Mouse (Mus musculus) intestine, embryonic 15.5 days (tissue): ENCODE results near the gene Washc3. TPM values are rescaled to one million over a fixed set of nuclear protein-coding genes. Genes with fewer than 3 reads are reported as not detected.

Source experiments
- ATAC-seq: fragments of 200-750 bp; cut with Nextera tagmentation; 2 replicates; pipeline ENCODE4 v1.8.0; 2017; ENCODE audit warnings: moderate TSS enrichment, moderate library complexity
- H3K27ac ChIP-seq: fragments of 300-500 bp; sonication (generic); 2 replicates; pipeline ENCODE4 v1.5.1; 2015; ENCODE audit warnings: mild to moderate bottlenecking, inconsistent platforms
- H3K27me3 ChIP-seq: fragments of 300-500 bp; sonication (generic); replicated peaks from 2 replicates; pipeline ENCODE4 v1.6.1; 2015; ENCODE audit warnings: inconsistent platforms
- H3K36me3 ChIP-seq: fragments of 300-500 bp; sonication (generic); 2 replicates; pipeline ENCODE4 v1.6.1; 2015; ENCODE audit warnings: inconsistent platforms
- H3K4me1 ChIP-seq: fragments of 300-500 bp; sonication (generic); replicated peaks from 2 replicates; pipeline ENCODE4 v1.6.1; 2015; ENCODE audit warnings: inconsistent platforms
- H3K4me2 ChIP-seq: fragments of 300-500 bp; sonication (generic); replicated peaks from 2 replicates; pipeline ENCODE4 v1.6.1; 2015; ENCODE audit warnings: mild to moderate bottlenecking, inconsistent platforms
- H3K4me3 ChIP-seq: fragments of 300-500 bp; sonication (generic); replicated peaks from 2 replicates; pipeline ENCODE4 v1.5.1; 2015; ENCODE audit warnings: inconsistent platforms
- H3K9ac ChIP-seq: fragments of 300-500 bp; sonication (generic); 2 replicates; pipeline ENCODE4 v1.6.1; 2015; ENCODE audit warnings: inconsistent platforms
- H3K9me3 ChIP-seq: fragments of 300-500 bp; sonication (generic); 2 replicates; pipeline ENCODE4 v1.6.1; 2016; ENCODE audit warnings: inconsistent platforms
- WGBS: fragments of 180-500 bp; shearing (Covaris S2); methylation state at CpG from one replicate; pipeline ENCODE4 v1.1.7; 2015; 5-methylcytosine and 5-hydroxymethylcytosine counted together
- polyA plus RNA-seq: library from polyadenylated mRNA; unstranded; fragments of >200 nt; fragmentation: Nextera tagmentation; extraction: Ambion mirVana; gene quantifications from 2 replicates; pipeline ENCODE4 v1.2.1, GENCODE M21; 2015

The Washc3 gene
- polyA plus RNA-seq: 63.2 and 68.6 TPM in 2 replicates

DNA sequence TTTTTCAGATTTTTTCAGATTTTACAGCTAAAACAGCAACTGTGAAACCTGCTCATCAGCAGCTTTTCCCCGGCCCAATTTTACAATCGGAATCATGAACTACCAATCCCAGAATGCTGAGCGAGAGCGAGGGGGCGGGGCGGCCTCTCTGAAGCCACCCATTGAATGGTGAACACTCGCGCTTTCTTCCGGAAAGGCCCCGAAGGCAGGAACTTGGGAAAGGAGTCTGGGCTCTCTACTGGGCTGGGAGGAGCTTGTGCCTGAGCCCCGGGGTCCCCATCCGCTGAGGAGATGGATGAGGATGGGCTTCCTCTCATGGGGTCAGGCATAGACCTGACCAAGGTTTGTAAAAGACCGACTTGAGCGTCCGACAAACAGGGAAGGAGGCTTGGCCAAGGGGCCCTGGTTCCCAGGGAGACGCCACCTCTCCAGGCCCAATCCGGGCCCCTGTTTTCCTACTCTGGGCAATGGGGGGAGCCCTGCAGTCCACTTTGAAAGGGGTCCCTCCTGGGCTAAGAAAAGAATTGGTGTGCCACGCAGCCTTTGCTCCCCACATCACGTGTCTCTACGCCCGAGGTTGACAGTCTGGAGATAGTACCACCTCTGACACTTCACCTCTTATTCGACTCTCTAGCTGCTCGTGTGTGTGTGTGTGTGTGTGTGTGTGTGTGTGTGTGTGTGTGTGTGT is at the start of gene Washc3:
TSS of gene Washc3 (plus strand) at position 143 of the 688 bp plus-strand sequence.
- no peaks in the 10 kb centered on the region for H3K27me3 ChIP-seq
- WGBS: under 1% methylated on average over 23 of the region's 23 CpGs
- H3K4me3 ChIP-seq: peak within 1 kb of the TSS; percentile 61
- peak; percentile 99 for ATAC-seq
- peak within 1 kb of the TSS; percentile 69 for H3K4me2 ChIP-seq
- H3K36me3 ChIP-seq: peaks cover 6% of the 10 kb centered on the region; the same call in 1 of the 2 replicates
- no peaks in the 10 kb centered on the region for H3K9me3 ChIP-seq
- H3K27ac ChIP-seq: peak within 1 kb of the TSS; percentile 77
- peaks cover 3% of the 10 kb centered on the region for H3K4me1 ChIP-seq
- peak within 1 kb of the TSS; percentile 72 for H3K9ac ChIP-seq

DNA sequence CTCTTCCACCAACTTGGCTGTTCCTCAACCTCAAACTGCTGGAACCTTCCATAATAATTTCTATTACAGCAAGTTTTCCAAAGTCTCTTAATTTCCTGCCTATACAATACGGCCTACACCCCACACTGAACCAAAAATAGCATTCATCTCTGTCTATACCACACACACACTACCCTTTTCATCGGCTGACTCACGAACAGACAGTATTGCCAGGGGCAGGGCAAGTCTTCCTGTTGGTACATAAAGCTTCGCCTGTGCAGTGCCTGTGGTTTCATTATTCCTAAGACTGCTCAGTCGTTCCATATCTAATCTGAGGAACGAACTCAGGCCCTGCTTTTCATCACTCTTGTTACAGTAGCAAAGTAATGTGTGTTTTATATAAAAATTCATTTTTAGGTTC is 49.2 kb upstream of the Washc3 start:
- no peak for ATAC-seq
- H3K27ac ChIP-seq: no peak overlapping the region
- no peak overlapping the region for H3K9ac ChIP-seq
- H3K27me3 ChIP-seq: no peaks in the 10 kb centered on the region
- no peak overlapping the region for H3K4me3 ChIP-seq
- peaks cover 13% of the 10 kb centered on the region for H3K36me3 ChIP-seq
- 81% methylated on average over 6 of the region's 6 CpGs for WGBS
- H3K9me3 ChIP-seq: no peaks in the 10 kb centered on the region
- H3K4me1 ChIP-seq: no peaks in the 10 kb centered on the region
- H3K4me2 ChIP-seq: no peak overlapping the region

DNA sequence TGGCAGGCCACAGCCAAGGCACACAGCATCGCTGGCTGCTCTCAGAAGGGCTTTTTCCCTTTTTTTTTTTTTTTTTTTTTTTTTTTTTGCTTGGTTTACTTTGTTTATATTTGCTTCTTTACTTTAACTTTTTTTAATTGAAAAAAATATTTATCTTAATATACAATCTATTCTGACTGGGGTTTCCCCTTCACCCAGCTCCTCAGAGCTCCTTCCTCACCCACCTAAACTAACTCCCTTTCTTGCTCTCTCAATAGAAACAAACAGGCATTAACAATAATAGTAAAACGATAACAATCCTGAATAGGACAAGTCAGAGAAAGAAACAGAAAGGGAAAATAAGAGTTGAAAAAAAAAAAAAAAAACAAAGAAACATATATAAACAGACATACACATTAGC is 38.8 kb upstream of the Washc3 start:
- Histone ChIP-seq H3K36me3 (0 out of 2 replicates have a peak, but pooled peaks cover 2% of the 10 kb centered on the region), H3K27ac (no peak overlapping the region), H3K4me2 (no peak overlapping the region), H3K4me1 (no peaks in the 10 kb centered on the region), H3K9me3 (no peaks in the 10 kb centered on the region), H3K4me3 (no peak overlapping the region), H3K9ac (no peak overlapping the region), H3K27me3 (no peaks in the 10 kb centered on the region)
- ATAC-seq: no peak
- 98% methylated on average over 2 of the region's 2 CpGs for WGBS

DNA sequence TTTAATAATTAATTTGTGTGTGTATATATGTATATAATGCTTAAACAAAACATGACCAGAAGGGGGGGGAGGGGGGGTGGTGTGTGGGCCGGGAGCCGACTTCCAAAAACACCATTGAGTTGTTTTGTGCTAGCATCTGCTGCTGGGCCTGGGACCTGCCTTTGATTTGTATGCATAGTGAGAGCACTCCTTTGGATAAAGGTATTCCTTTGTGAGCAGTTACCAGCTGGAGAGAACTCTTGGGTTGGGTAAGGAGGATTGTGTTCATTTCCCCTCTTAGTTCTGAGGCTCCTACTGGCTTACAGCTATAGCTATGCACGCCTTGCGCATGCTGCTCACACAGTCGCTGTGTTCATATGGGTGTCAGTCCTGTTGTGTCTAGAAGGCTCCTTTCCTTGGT is 38.2 kb upstream of the Washc3 start:
- WGBS: 90% methylated on average over 5 of the region's 5 CpGs
- Histone ChIP-seq H3K9me3 (no peaks in the 10 kb centered on the region), H3K4me3 (no peak overlapping the region), H3K4me2 (no peak overlapping the region), H3K4me1 (no peaks in the 10 kb centered on the region), H3K27ac (no peak overlapping the region), H3K27me3 (no peaks in the 10 kb centered on the region), H3K36me3 (0 out of 2 replicates have a peak, but pooled peaks cover 2% of the 10 kb centered on the region), H3K9ac (no peak overlapping the region)
- ATAC-seq: no peak

DNA sequence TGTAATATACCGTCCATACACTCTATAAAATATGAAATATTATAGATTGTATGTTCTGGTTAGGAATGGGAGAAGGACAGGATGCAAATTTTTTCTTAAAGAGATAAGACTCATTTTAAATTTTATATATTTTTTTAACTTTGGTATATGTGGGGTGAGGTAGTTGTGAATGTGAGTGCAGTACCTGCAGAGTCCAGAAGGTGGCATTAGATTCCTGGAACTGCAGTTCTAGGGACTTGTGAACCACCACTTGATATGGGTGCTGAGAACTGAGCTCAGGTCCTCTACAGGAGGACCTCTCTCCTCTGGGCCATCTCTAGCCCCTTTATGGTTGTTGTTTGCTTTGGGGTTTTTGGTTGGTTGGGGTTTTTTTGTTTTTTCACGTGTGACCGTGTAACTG is 34.7 kb upstream of the Washc3 start:
- no peak overlapping the region for H3K27ac ChIP-seq
- H3K4me1 ChIP-seq: no peaks in the 10 kb centered on the region
- H3K27me3 ChIP-seq: no peaks in the 10 kb centered on the region
- H3K9me3 ChIP-seq: no peaks in the 10 kb centered on the region
- no peak overlapping the region for H3K4me2 ChIP-seq
- no peak overlapping the region for H3K4me3 ChIP-seq
- 0 out of 2 replicates have a peak, but pooled peaks cover 2% of the 10 kb centered on the region for H3K36me3 ChIP-seq
- ATAC-seq: no peak
- WGBS: 94% methylated on average over 3 of the region's 3 CpGs
- no peak overlapping the region for H3K9ac ChIP-seq

DNA sequence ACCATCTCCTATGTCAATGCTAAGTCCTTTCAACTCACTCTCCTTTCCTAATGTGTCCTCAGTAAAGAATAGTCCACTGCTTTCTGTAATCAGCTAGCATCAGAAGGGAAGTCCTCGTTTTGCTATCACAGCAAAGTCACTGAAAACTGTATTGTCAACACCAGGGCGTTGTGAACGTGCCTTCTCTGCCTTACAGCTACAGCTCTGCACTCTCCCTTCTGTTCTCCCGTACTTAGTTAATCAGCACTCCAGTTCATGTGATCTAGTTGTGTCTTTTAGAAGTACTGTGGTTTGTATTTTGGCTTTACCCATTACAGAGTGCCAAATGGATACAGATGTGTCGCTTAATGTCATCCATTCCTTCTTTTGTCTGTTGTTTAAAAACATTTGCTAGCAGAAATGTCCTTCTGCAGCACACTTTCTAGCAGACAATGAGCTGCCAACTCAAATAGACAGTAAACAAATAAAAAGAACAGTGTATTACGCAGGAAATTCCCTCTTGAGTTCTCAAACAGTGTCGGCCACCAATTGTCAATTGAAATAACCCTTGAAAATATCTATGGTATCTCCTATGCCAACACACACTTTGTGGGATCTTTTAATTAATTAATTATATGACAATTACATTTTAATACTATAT is 33.3 kb upstream of the Washc3 start:
- Histone ChIP-seq H3K36me3 (0 out of 2 replicates have a peak, but pooled peaks cover 2% of the 10 kb centered on the region), H3K9me3 (no peaks in the 10 kb centered on the region), H3K27ac (no peak overlapping the region), H3K4me3 (no peak overlapping the region), H3K4me1 (no peaks in the 10 kb centered on the region), H3K27me3 (no peaks in the 10 kb centered on the region), H3K9ac (no peak overlapping the region), H3K4me2 (no peak overlapping the region)
- WGBS: 69% methylated on average over 7 of the region's 7 CpGs
- ATAC-seq: no peak

DNA sequence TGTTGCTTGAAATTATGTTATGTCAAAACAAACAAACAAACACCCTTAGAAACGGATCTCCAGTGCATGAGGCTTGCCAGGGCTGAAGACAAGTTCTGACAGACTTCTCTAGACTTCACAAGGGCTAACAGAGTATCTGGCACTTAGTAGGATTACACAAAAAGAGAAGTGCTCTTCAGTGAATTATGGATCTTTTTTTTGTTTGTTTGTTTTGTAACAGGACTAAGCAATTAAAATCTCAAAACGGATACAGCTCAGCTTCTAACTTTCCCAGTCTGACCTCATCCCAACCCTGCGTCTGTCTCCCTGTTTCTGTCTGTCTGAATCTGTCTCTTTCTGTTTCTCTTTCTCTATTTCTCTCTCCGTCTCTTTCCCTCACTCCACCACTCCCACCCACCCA is 352 bp upstream of the Washc3 start:
- Histone ChIP-seq H3K4me3 (peak overlapping the region; percentile 61), H3K27ac (no peak overlapping the region), H3K4me1 (peaks cover 3% of the 10 kb centered on the region), H3K36me3 (peaks cover 6% of the 10 kb centered on the region; the same call in 1 of the 2 replicates), H3K27me3 (no peaks in the 10 kb centered on the region), H3K9ac (no peak overlapping the region), H3K4me2 (peak overlapping the region; percentile 69), H3K9me3 (no peaks in the 10 kb centered on the region)
- ATAC-seq: peak; percentile 73
- 10% methylated on average over 4 of the region's 4 CpGs for WGBS

DNA sequence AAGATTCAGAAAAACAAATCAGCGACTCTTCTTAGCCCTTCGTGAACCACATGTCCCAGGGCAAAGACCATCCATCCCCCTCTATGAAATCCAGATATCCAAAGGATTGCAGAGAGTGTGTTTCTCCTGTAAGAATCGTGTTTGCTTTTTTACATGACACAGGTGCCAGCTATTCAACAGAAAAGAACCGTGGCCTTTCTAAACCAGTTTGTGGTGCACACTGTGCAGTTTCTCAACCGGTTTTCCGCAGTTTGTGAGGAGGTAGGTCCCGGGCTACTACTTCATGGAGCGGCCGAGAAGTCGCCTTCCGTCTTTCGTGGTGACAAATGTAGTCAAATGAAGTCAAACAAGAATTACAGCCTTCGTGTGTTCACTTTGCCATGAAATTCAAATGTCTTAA is 757 bp downstream of the Washc3 start:
- 0 out of 2 replicates have a peak, but pooled peaks have one; percentile 9 for ATAC-seq

DNA sequence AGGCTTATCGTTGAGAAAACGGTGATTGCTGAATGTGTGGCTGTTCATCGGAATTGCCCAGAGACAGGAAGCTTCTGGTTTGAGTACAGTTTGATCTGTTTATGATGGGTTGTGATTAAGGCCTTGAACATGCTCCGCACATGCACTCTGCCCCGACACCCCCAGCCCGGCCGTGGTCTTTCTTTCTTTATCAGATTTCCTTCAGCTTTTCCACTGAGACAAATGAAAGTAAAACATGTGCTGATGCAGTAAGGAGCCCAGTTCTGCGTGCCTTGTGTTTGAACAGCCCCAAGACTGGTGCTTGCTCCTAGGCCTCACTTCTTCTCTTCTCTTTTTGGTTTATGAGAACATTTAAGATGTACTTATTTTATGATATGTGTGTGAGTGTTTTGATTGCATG is 1.7 kb downstream of the Washc3 start:
- Histone ChIP-seq H3K4me3 (no peak overlapping the region), H3K4me2 (no peak overlapping the region), H3K9ac (no peak overlapping the region), H3K4me1 (peaks cover 3% of the 10 kb centered on the region), H3K27me3 (no peaks in the 10 kb centered on the region), H3K27ac (no peak overlapping the region), H3K36me3 (peaks cover 6% of the 10 kb centered on the region; the same call in 1 of the 2 replicates), H3K9me3 (no peaks in the 10 kb centered on the region)
- 89% methylated on average over 8 of the region's 8 CpGs for WGBS
- no peak for ATAC-seq

More for the DNA sequence above, 757 bp downstream of the Washc3 start:
- WGBS: 73% methylated on average over 13 of the region's 13 CpGs
- H3K4me3 ChIP-seq: peak overlapping the region; percentile 61
- H3K9ac ChIP-seq: peak overlapping the region; percentile 72
- peaks cover 6% of the 10 kb centered on the region; the same call in 1 of the 2 replicates for H3K36me3 ChIP-seq
- no peak overlapping the region; the same call in 1 of the 2 replicates for H3K27ac ChIP-seq
- H3K27me3 ChIP-seq: no peaks in the 10 kb centered on the region
- H3K9me3 ChIP-seq: no peaks in the 10 kb centered on the region
- H3K4me2 ChIP-seq: peak overlapping the region; percentile 69
- H3K4me1 ChIP-seq: peaks cover 3% of the 10 kb centered on the region

DNA sequence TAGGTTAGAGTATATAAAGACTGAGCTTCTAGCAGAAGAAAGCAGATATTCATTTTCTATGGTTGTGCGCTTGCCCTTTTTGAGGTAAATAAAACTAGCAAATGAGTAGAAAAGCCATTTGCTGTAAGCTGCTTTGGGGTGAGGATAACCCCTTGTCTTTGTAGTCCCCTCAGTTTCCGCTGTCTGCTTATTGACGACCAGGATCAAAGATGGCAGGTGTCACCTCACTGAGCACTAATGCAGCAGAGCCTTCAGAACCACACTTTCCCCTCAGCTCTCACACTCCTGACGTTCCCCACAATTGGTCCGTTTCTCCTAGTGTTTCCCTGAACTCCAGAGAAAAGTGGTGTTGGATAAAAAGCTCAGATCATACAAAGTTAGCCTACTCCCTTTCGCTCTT is 2.3 kb downstream of the Washc3 start:
- WGBS: 93% methylated on average over 6 of the region's 6 CpGs
- ATAC-seq: no peak

DNA sequence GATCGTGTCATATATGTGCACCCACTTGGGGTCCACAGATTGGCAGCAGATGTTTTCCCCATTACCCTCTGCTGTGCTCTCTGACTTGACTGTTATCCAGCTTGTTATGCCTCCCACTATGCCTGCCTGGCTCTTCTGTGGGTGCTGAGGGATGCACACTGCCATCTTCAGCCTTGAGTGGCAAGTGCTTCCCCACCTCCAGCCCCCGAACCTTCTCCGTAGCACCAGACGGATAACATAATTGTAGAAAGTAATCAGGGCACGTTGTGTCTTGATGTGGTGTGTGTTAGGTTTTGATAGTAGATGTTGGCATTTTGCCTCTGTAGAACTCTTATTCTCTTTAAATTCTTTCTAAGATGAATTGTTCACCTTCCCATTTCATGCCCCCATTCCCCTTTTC is 11.8 kb downstream of the Washc3 start:
- no peak overlapping the region for H3K4me2 ChIP-seq
- no peaks in the 10 kb centered on the region for H3K9me3 ChIP-seq
- ATAC-seq: no peak
- WGBS: 94% methylated on average over 5 of the region's 5 CpGs
- no peak overlapping the region for H3K4me3 ChIP-seq
- no peaks in the 10 kb centered on the region for H3K4me1 ChIP-seq
- H3K27ac ChIP-seq: no peak overlapping the region
- no peaks in the 10 kb centered on the region for H3K27me3 ChIP-seq
- H3K36me3 ChIP-seq: no peaks in the 10 kb centered on the region
- H3K9ac ChIP-seq: no peak overlapping the region

More for the DNA sequence above, 2.3 kb downstream of the Washc3 start:
- no peak overlapping the region for H3K4me3 ChIP-seq
- H3K9me3 ChIP-seq: no peaks in the 10 kb centered on the region
- no peak overlapping the region for H3K9ac ChIP-seq
- no peak overlapping the region for H3K4me2 ChIP-seq
- no peaks in the 10 kb centered on the region for H3K27me3 ChIP-seq
- no peak overlapping the region for H3K27ac ChIP-seq
- peaks cover 6% of the 10 kb centered on the region; the same call in 1 of the 2 replicates for H3K36me3 ChIP-seq
- H3K4me1 ChIP-seq: peaks cover 3% of the 10 kb centered on the region

DNA sequence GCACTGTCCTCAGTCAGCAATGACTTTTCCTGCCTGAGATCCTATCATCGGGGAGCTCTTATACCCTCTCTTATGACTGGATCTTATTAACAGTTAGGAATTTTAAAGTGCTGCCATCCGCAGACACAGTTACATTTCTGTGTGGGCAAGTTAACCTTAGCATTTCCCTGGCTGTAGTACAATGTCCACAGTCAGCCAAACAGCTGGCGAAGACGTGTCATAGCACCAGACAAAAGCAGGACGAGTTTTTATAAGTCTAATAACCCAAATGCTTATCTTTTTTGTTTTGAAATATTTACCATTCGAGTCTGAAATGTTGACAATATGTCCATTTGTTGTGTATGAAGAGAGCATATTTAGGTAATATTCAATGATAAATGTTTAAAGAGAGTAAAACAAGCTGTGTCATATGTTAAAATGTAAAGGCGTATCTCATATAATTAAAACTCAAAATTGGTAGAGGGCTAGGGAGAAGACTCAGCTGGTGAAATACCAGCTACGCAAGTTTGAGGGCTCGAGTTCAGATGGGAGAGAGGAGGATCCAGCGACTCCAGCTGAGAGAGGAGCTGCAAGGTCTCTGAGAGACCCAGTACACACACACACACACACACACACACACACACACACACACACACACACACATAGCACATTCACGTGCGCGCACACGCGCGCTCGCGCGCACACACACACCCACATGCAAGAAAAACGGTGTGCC is 14.1 kb downstream of the Washc3 start:
- ATAC-seq: no peak
- 83% methylated on average over 20 of the region's 20 CpGs for WGBS

More for the DNA sequence above, 14.1 kb downstream of the Washc3 start:
- Histone ChIP-seq H3K9me3 (no peaks in the 10 kb centered on the region), H3K27ac (no peak overlapping the region), H3K4me2 (no peak overlapping the region), H3K27me3 (no peaks in the 10 kb centered on the region), H3K9ac (no peak overlapping the region), H3K4me3 (no peak overlapping the region), H3K36me3 (no peaks in the 10 kb centered on the region), H3K4me1 (no peaks in the 10 kb centered on the region)
